Mouse (Mus musculus) hematopoietic multipotent progenitor cell, adult 10-12 weeks (in vitro differentiated cells): ENCODE measurements around the gene Ldhd. TPM values are rescaled to one million over a fixed set of nuclear protein-coding genes. Genes with fewer than 3 reads are reported as not detected.

Experiments
- polyA plus RNA-seq: library from polyadenylated mRNA; stranded (reverse); fragments of >175 nt; gene quantifications from 2 replicates; pipeline ENCODE4 v1.2.3, GENCODE M21; 2012; ENCODE audit warnings: low replicate concordance

Gene Ldhd
- polyA plus RNA-seq, result 0.63 and 1.2 TPM in 2 replicates

GRCm38 (mm10) chr8:111630105-111630521 lies at the start of gene Ldhd:
Ldhd (minus strand) TSS chr8:111630374.

GRCm38 (mm10) chr8:111643264-111644141 lies 13.3 kb upstream of the Ldhd start, which contains the start of gene Zfp1:
Zfp1 (plus strand) TSS chr8:111643401.

Other genes with a start within 250 kb of the Ldhd start
- gene Fa2h, start 236.6 kb downstream of the Ldhd start, polyA plus RNA-seq, result not detected in 2 replicates
- gene Wdr59, start 108.3 kb downstream of the Ldhd start, polyA plus RNA-seq, result 1.4 and 3.5 TPM in 2 replicates
- gene Znrf1, start 94.3 kb downstream of the Ldhd start, polyA plus RNA-seq, result 71.3 and 107 TPM in 2 replicates
- 8.9 and 9.8 TPM in 2 replicates for gene Zfp1, start 13.0 kb upstream of the Ldhd start, polyA plus RNA-seq
- 0.65 and 3.8 TPM in 2 replicates for gene Ctrb1, start 60.6 kb upstream of the Ldhd start, polyA plus RNA-seq
- 1.0 and 2.4 TPM in 2 replicates for gene Bcar1, start 113.4 kb upstream of the Ldhd start, polyA plus RNA-seq
- 3.0 and 14.7 TPM in 2 replicates for gene Cfdp1, start 223.9 kb upstream of the Ldhd start, polyA plus RNA-seq
- 0.89 and 0.90 TPM in 2 replicates for gene Tmem170, start 246.4 kb upstream of the Ldhd start, polyA plus RNA-seq